Mouse (Mus musculus) CH12F3 (cell line): ENCODE measurements around the gene Olfr1014.

Source experiments
- in situ Hi-C: fragments of 300-500 bp; cut with MboI; formaldehyde crosslinking; loops from 2 replicates; pipeline ENCODE4 v1.14.3; 2020; ENCODE audit warnings: low sequenced_read_pairs

Gene Olfr1014

DNA sequence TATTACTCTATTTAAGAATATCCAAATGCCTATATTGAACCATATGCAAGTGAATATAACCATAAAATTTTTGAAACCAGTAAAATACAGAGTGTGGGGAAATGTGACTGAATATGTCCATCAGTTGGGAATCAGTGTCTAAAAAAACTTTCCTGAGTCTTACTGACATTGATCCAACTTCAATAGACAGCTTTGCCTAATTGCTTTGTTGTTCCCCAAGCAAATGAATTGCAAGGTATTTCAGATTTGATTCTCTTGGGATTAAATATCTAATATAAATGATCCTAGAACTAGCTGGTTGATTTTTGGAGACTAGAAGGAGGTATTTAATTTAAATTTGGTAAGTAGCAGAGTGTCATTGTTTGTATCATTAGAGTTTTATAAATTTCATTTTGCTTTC lies at the start of gene Olfr1014:
Gene Olfr1014 (plus strand): TSS at position 301 of the 400 bp plus-strand sequence.
- in situ Hi-C loops, result no loop called here

GRCm38 (mm10) chr2:85725793-85726192 lies 46.7 kb upstream of the Olfr1014 start:
- in situ Hi-C loops, result no loop called here

- in situ Hi-C loops, result no loop called here
These were observed 18.7 kb upstream of the Olfr1014 start for GRCm38 (mm10) chr2:85753822-85754221.

GRCm38 (mm10) chr2:85762666-85763065 lies 9.8 kb upstream of the Olfr1014 start, which contains the start of gene Olfr1012:
Gene Olfr1012 (minus strand): TSS chr2:85762766.
- in situ Hi-C loops, result no loop called here

GRCm38 (mm10) chr2:85766798-85767197 lies 5.7 kb upstream of the Olfr1014 start, which contains the start of gene Olfr1013:
Gene Olfr1013 (plus strand): TSS chr2:85767098.
- in situ Hi-C loops, result no loop called here

GRCm38 (mm10) chr2:85781717-85782116 lies 9.2 kb downstream of the Olfr1014 start, which contains the start of gene Olfr1015:
Gene Olfr1015 (plus strand): TSS chr2:85782017.
- in situ Hi-C loops, result no loop called here

DNA sequence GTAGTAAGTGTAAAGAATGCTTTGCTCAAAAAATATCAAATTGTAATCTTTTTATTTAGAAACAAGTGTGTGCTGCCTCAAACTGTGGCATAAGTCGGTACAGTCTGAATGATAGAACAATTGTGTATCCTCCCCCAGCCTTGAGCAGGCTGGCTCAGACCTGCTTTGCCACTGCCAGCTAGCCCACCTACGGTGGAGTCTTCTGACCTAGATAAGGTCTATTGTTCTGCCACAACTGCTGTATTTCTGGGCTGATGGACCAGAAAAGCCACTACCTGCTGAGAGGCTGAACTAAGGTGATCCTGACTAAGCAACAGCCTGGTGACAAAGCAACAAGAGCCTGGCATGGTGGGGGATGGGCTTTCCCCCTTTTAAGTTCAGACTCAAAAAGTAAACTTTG lies 19.8 kb downstream of the Olfr1014 start:
- in situ Hi-C loops, result no loop called here

DNA sequence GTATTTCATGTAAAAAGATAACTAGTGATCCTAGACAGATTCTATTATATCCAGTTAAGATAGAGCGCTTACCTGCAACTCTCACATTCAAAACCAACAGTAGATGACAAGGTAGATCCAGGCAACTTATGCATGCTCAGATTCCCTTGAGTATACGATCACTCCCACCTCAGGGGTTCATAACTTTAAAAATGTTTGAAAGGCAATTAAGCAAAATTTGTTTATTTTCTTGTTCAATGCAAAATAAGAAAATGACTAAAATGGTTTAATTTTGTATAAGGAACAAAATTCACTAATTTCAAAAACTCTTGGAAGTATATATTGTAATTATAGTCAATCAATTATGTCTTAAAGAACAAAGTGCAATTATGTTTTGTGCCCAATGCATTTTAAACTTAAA lies 29.9 kb downstream of the Olfr1014 start, which contains the start of gene Olfr1016:
Gene Olfr1016 (minus strand): TSS at position 101 of the 400 bp plus-strand sequence.
- in situ Hi-C loops, result no loop called here

- in situ Hi-C loops, result no loop called here
These were observed 32.0 kb downstream of the Olfr1014 start for GRCm38 (mm10) chr2:85804501-85804900.

DNA sequence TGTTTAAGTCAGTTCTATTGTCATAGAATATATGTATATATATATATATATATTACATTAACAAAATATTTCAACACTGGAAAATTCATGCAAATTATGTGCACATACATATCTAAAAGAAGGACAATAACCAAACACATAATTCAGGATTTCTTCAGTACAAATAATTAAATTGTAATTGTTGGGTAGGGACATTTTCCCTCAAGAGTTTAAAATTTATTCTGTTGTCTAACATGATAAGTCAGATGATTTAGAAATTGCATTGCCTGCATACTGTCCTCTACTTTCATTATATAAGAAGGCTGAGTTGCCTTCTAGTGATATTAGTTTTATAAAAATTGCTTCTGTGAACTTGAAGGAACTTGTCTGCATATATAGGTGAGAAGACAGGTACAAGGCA lies 45.7 kb downstream of the Olfr1014 start, which contains the start of gene Olfr1018:
Gene Olfr1018 (plus strand): TSS at position 301 of the 400 bp plus-strand sequence.
- in situ Hi-C loops, result no loop called here
